Mouse (Mus musculus) limb, embryonic 10.5 days (tissue): Measurements from ENCODE around the gene Ss18l1. TPM values are rescaled to one million over a fixed set of nuclear protein-coding genes. Genes with fewer than 3 reads are reported as not detected.
A peak's percentile ranks its signal among the peaks of the same experiment; 100 is the strongest.

Experiments used
- DNase-seq: peaks from one replicate; pipeline ENCODE4 v3.0.0-alpha.2; 2017; ENCODE audit warnings: low spot score
- H3K27ac ChIP-seq: fragments of 300-500 bp; sonication (generic); 2 replicates; pipeline ENCODE4 v1.5.1; 2016; ENCODE audit warnings: mild to moderate bottlenecking
- H3K27me3 ChIP-seq: fragments of 300-500 bp; sonication (generic); 2 replicates; pipeline ENCODE4 v1.6.1; 2016; ENCODE audit warnings: low read depth, mild to moderate bottlenecking; ENCODE audit not compliant: poor library complexity, severe bottlenecking
- H3K36me3 ChIP-seq: fragments of 300-500 bp; sonication (generic); 2 replicates; pipeline ENCODE4 v1.6.1; 2016; ENCODE audit warnings: mild to moderate bottlenecking, moderate library complexity
- H3K4me1 ChIP-seq: fragments of 300-500 bp; sonication (generic); 2 replicates; pipeline ENCODE4 v1.6.1; 2016
- H3K4me3 ChIP-seq: fragments of 300-500 bp; sonication (generic); 2 replicates; pipeline ENCODE4 v1.5.1; 2016; ENCODE audit warnings: mild to moderate bottlenecking, moderate library complexity
- H3K9me3 ChIP-seq: fragments of 300-500 bp; sonication (generic); replicated peaks from 2 replicates; pipeline ENCODE4 v1.6.1; 2016; ENCODE audit warnings: mild to moderate bottlenecking
- WGBS: fragments of 180-500 bp; shearing (Covaris S2); methylation state at CpG from one replicate; pipeline ENCODE4 v1.1.7; 2016; 5-methylcytosine and 5-hydroxymethylcytosine counted together
- polyA plus RNA-seq: library from polyadenylated mRNA; unstranded; fragments of >200 nt; fragmentation: Nextera tagmentation; extraction: Ambion mirVana; gene quantifications from 2 replicates; pipeline ENCODE4 v1.2.1, GENCODE M21; 2016

The Ss18l1 gene
- polyA plus RNA-seq, 1 experiment from 2014 or later: 7.4 TPM

GRCm38 (mm10) chr2:180077622-180078021 is 35.3 kb downstream of the Ss18l1 start:
- no peak for DNase-seq
- Histone ChIP-seq H3K9me3 (no peaks in the 10 kb centered on the region), H3K27me3 (no peaks in the 10 kb centered on the region), H3K36me3 (peaks cover 47% of the 10 kb centered on the region), H3K4me3 (no peak overlapping the region), H3K27ac (no peak overlapping the region), H3K4me1 (no peaks in the 10 kb centered on the region)
- WGBS: 67% methylated on average over 3 of the region's 3 CpGs

GRCm38 (mm10) chr2:180080680-180081079 is 38.4 kb downstream of the Ss18l1 start:
- Histone ChIP-seq H3K36me3 (peaks cover 57% of the 10 kb centered on the region), H3K27ac (no peak overlapping the region), H3K4me3 (no peak overlapping the region), H3K9me3 (no peaks in the 10 kb centered on the region), H3K27me3 (no peaks in the 10 kb centered on the region), H3K4me1 (peaks cover 19% of the 10 kb centered on the region)
- DNase-seq: no peak
- WGBS: 93% methylated on average over 8 of the region's 8 CpGs

GRCm38 (mm10) chr2:180083063-180083462 is 40.8 kb downstream of the Ss18l1 start:
- 94% methylated on average over 10 of the region's 10 CpGs for WGBS
- Histone ChIP-seq H3K4me3 (no peak overlapping the region), H3K36me3 (peaks cover 46% of the 10 kb centered on the region), H3K27ac (no peak overlapping the region), H3K27me3 (no peaks in the 10 kb centered on the region), H3K4me1 (peaks cover 27% of the 10 kb centered on the region), H3K9me3 (no peaks in the 10 kb centered on the region)
- no peak for DNase-seq

GRCm38 (mm10) chr2:180084565-180084964 is 42.3 kb downstream of the Ss18l1 start:
- 24% methylated on average over 3 of the region's 3 CpGs for WGBS
- H3K36me3 ChIP-seq: peaks cover 37% of the 10 kb centered on the region
- peak; percentile 31 for DNase-seq
- H3K27ac ChIP-seq: no peak overlapping the region
- H3K9me3 ChIP-seq: no peaks in the 10 kb centered on the region
- no peak overlapping the region for H3K4me3 ChIP-seq
- 0 out of 2 replicates have a peak, but pooled peaks cover 5% of the 10 kb centered on the region for H3K27me3 ChIP-seq
- H3K4me1 ChIP-seq: peaks cover 27% of the 10 kb centered on the region

GRCm38 (mm10) chr2:180085926-180086636 is 43.8 kb downstream of the Ss18l1 start:
- H3K36me3 ChIP-seq: peaks cover 28% of the 10 kb centered on the region
- peaks cover 35% of the 10 kb centered on the region for H3K4me1 ChIP-seq
- WGBS: 63% methylated on average over 16 of the region's 16 CpGs
- no peaks in the 10 kb centered on the region for H3K9me3 ChIP-seq
- DNase-seq: no peak
- H3K4me3 ChIP-seq: no peak overlapping the region
- H3K27ac ChIP-seq: no peak overlapping the region
- 0 out of 2 replicates have a peak, but pooled peaks cover 8% of the 10 kb centered on the region for H3K27me3 ChIP-seq

- H3K27me3 ChIP-seq: 0 out of 2 replicates have a peak, but pooled peaks cover 8% of the 10 kb centered on the region
- no peaks in the 10 kb centered on the region for H3K9me3 ChIP-seq
- peaks cover 28% of the 10 kb centered on the region for H3K36me3 ChIP-seq
- no peak for DNase-seq
- H3K27ac ChIP-seq: no peak overlapping the region
- no peak overlapping the region for H3K4me3 ChIP-seq
- peaks cover 35% of the 10 kb centered on the region for H3K4me1 ChIP-seq
- WGBS: 86% methylated on average over 5 of the region's 5 CpGs
These were observed 44.3 kb downstream of the Ss18l1 start for GRCm38 (mm10) chr2:180086637-180087027.

- H3K4me1 ChIP-seq: peaks cover 35% of the 10 kb centered on the region
- no peaks in the 10 kb centered on the region for H3K9me3 ChIP-seq
- peaks cover 20% of the 10 kb centered on the region for H3K36me3 ChIP-seq
- H3K4me3 ChIP-seq: no peak overlapping the region
- DNase-seq: no peak
- H3K27ac ChIP-seq: no peak overlapping the region
- 89% methylated on average over 4 of the region's 4 CpGs for WGBS
- 0 out of 2 replicates have a peak, but pooled peaks cover 8% of the 10 kb centered on the region for H3K27me3 ChIP-seq
These were observed 45.2 kb downstream of the Ss18l1 start for GRCm38 (mm10) chr2:180087472-180087871.

GRCm38 (mm10) chr2:180090285-180090684 is 48.0 kb downstream of the Ss18l1 start:
- Histone ChIP-seq H3K27me3 (peaks cover 9% of the 10 kb centered on the region; the same call in 1 of the 2 replicates), H3K27ac (no peak overlapping the region), H3K4me3 (no peak overlapping the region), H3K9me3 (no peaks in the 10 kb centered on the region), H3K4me1 (peaks cover 20% of the 10 kb centered on the region), H3K36me3 (peaks cover 3% of the 10 kb centered on the region)
- 69% methylated on average over 11 of the region's 11 CpGs for WGBS
- no peak for DNase-seq

GRCm38 (mm10) chr2:180095711-180096110 is 53.4 kb downstream of the Ss18l1 start:
- H3K4me3 ChIP-seq: no peak overlapping the region
- peaks cover 5% of the 10 kb centered on the region for H3K4me1 ChIP-seq
- WGBS: 39% methylated on average over 5 of the region's 5 CpGs
- H3K27me3 ChIP-seq: peaks cover 52% of the 10 kb centered on the region
- no peak overlapping the region for H3K27ac ChIP-seq
- H3K9me3 ChIP-seq: no peaks in the 10 kb centered on the region
- no peak for DNase-seq
- H3K36me3 ChIP-seq: no peaks in the 10 kb centered on the region

GRCm38 (mm10) chr2:180097585-180097984 is 55.3 kb downstream of the Ss18l1 start:
- Histone ChIP-seq H3K27me3 (peaks cover 71% of the 10 kb centered on the region), H3K36me3 (no peaks in the 10 kb centered on the region), H3K9me3 (no peaks in the 10 kb centered on the region), H3K4me1 (peaks cover 5% of the 10 kb centered on the region), H3K27ac (no peak overlapping the region), H3K4me3 (no peak overlapping the region)
- 52% methylated on average over 3 of the region's 3 CpGs for WGBS
- DNase-seq: no peak

- no peak for DNase-seq
- H3K9me3 ChIP-seq: no peaks in the 10 kb centered on the region
- H3K4me3 ChIP-seq: no peak overlapping the region
- no peak overlapping the region for H3K27ac ChIP-seq
- peaks cover 10% of the 10 kb centered on the region for H3K4me1 ChIP-seq
- WGBS: 41% methylated on average over 5 of the region's 5 CpGs
- no peaks in the 10 kb centered on the region for H3K36me3 ChIP-seq
- H3K27me3 ChIP-seq: peaks cover 77% of the 10 kb centered on the region
These were observed 55.9 kb downstream of the Ss18l1 start for GRCm38 (mm10) chr2:180098167-180098566.

GRCm38 (mm10) chr2:180099529-180099928 is 57.2 kb downstream of the Ss18l1 start:
- no peaks in the 10 kb centered on the region for H3K9me3 ChIP-seq
- 8% methylated on average over 15 of the region's 15 CpGs for WGBS
- no peak overlapping the region for H3K27ac ChIP-seq
- peaks cover 91% of the 10 kb centered on the region for H3K27me3 ChIP-seq
- H3K4me3 ChIP-seq: no peak overlapping the region
- no peak for DNase-seq
- peaks cover 23% of the 10 kb centered on the region for H3K4me1 ChIP-seq
- no peaks in the 10 kb centered on the region for H3K36me3 ChIP-seq

- Histone ChIP-seq H3K9me3 (no peaks in the 10 kb centered on the region), H3K4me3 (peak overlapping the region; percentile 63), H3K4me1 (peaks cover 30% of the 10 kb centered on the region), H3K27ac (0 out of 2 replicates have a peak overlapping the region, but pooled peaks have one; percentile 12), H3K36me3 (no peaks in the 10 kb centered on the region), H3K27me3 (peaks cover 88% of the 10 kb centered on the region)
- under 1% methylated on average over 54 of the region's 57 CpGs for WGBS
- DNase-seq: no peak
These were observed 61.1 kb downstream of the Ss18l1 start for GRCm38 (mm10) chr2:180103151-180103977.
